Mouse (Mus musculus) fibroblast of lung, adult 2 months (primary cell): ENCODE measurements around the gene Kcnq1.

Source experiments
- DNase-seq: peaks from one replicate; pipeline ENCODE4 v3.0.0-alpha.2; 2011; ENCODE audit warnings: low read depth

The Kcnq1 gene

DNA sequence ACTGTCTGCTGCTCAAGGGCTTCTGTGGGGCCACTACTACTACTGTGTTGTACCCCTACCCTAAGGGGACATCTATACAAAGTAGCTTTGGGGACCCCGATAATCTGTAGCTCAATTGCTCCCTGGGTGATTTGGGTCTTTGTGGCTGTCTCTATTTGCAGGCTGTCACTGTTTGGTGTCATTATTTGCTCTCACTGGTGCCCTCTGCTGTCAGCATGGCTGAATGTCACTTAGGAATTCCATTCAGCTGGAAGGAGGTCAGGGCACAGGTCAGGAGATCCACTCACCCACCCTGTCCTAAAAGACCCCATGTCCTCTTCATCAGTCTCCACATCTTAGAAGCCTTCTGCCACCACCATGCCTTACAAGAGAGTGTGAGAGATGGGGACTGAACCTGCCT, 32.6 kb downstream of the Kcnq1 start:
- DNase-seq: no peak

DNA sequence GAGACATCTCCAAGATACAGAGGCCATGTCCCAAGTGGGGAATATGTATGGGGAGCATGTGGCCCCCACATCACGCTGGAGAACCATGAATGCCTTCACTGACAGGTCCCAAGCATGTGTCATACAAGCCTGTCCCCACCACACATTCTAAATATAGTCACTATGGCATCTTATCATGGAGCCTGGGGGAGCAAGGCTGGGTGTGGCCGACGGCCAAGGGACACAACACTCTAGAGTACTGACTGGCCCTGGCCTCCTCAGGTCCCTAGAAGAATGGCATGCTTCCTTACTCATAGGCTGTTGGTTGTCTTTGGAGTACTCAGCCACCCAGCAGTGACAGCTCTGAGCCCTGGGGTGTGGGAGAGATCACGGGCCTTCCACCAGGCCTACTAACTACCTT, 33.8 kb downstream of the Kcnq1 start:
- DNase-seq: no peak

DNA sequence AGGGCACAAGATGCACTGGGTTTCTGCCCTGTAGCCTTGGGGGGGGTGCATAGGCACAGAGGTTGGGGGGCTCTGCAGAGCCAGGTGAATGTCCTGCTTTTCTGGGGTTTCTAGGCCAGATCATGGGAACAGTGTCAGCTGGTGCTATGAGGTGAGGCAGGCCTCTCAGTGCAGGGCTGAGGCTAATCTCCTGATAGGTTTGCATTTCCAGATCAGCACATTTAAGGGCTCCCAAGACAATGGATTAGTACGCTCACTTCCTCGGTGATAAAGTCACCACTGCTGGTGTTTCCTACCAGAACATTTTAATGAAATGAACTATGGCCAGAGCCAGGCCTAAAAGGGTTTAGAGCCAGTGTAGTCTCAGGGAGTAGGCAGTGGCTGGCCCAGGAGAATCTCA, 36.5 kb downstream of the Kcnq1 start:
- DNase-seq: no peak

GRCm38 (mm10) chr7:143147015-143147414, 40.9 kb downstream of the Kcnq1 start:
- no peak for DNase-seq

- no peak for DNase-seq
Observed at GRCm38 (mm10) chr7:143151171-143151570, 45.0 kb downstream of the Kcnq1 start.

GRCm38 (mm10) chr7:143152350-143152749, 46.2 kb downstream of the Kcnq1 start:
- no peak for DNase-seq

GRCm38 (mm10) chr7:143153915-143154373, 47.8 kb downstream of the Kcnq1 start:
- DNase-seq: peak; percentile 48

DNA sequence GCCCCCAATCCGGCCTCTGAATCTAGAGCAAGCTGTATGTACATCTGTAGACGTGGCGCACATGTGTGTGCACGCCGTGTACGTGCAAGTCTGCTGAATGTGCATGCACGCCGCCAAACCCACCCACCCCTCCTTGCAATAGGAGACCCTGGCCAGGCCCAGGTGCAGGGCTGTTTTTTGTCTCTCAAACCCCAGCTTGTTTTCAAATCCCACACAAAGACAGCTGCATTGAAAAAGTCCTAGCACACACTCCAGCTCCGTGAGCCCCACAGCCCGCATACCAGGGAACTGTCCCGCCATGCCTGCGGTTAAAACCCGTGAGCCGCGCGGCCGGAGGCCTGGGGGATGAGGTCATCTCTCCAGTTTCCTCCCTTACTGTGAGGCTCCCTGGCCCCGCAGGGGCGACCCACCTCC, 48.3 kb downstream of the Kcnq1 start:
- no peak for DNase-seq

DNA sequence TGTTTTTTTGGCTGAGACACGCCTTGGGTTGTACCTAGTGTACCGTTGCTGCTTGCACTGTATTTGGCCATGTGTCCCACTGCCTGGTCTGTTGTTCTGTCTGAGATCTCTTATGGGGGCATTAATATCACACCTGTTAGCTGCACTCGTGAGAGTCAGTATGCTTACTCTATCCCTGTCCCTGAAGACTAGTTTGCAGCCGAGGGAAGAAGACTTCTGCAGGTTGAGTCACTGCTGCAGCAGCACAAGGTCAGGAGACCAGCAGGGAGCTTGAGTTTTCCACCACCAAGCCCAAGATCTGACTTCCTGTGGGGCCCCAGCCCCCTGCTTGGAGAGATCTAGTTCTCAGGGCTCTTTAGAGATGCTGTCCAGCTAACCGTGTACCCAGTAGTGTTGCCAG, 49.1 kb downstream of the Kcnq1 start:
- no peak for DNase-seq

GRCm38 (mm10) chr7:143158690-143159425, 52.7 kb downstream of the Kcnq1 start:
- no peak for DNase-seq

DNA sequence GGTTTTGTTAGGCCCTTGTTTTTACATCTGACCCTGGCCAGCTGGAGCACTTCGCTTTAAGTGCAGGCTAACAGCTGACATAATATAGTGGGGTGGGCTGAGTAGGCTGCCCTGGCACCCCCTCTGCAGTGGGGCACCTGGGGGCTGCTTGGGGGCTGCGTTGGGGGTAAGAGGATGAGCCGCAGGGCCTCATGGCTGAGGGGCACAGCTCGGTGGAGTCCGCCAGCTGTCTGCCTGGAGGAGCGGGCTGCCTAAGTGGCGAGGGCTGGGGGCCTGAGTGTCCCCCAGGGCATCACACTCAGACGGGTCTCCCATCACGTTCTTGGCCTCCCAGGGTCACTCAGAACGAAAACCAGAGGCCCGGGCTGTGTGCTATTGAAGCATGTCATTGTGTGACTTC, 53.3 kb downstream of the Kcnq1 start:
- no peak for DNase-seq

DNA sequence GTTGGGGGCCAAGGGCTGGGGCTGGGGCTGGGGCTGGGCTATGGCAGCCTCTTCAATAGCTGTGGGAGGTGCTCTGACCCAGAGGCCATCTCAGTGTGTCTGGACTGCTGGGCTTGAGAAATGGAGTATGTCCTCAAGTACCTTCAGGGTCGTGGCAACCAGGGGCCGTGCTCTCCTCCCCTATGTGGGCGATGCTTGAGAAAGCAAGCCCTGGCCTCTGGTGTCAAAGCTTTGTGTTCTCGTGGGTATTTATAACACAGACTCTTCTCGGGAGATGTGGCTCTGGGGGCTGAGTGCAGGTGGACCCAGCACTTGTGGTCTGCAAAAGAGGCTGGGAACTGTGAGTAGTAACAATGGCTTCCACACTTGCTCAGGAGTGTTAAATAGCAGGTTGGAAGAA, 53.9 kb downstream of the Kcnq1 start:
- DNase-seq: no peak

GRCm38 (mm10) chr7:143162051-143162450, 55.9 kb downstream of the Kcnq1 start:
- DNase-seq: no peak

DNA sequence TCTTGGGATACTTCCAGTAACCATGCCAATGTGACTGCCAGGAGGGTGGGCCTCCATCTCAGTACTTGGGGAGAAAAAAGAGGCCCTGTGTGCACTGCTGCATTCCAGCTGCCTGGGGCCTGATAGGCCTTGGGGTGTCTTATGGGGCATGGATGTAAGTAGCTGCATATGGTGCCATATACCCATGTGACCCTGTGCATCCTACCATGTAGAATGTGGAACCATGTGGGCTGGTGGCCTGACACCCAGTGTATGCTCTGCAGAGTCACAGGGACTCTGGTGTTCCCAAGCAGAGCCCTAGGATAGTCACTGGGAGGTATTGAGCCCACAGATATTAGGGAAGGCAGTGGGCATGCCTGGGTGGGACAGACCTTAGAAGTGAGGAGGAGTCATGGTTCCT, 57.9 kb downstream of the Kcnq1 start:
- no peak for DNase-seq

DNA sequence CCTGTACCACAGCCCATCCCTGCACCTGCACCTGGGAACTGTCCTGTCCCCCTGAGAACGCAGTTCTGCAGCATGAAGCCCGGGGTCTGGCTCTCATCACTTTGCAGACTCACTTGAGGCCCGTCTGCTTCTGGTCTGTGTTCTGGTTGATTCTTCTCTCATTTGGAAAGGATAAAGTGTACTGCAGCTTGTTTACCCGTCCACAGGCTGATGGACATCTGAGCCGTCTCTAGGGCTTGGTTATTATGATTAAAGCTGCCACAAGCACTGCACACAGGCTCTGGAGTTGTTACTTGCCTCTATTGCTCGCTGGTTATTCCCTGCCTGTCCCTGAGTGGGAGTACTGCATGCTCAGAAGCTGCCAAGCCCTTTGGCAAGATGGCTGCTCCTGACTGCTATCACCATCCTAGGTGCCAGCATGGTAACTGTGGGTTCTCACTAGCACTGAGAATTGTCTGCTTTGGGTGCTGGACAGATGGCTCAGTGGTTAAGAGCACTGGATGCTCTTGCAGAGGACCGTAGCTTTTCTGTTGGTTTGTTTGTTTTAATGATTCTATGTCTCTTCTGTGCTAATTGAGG, 59.6 kb downstream of the Kcnq1 start:
- no peak for DNase-seq

- no peak for DNase-seq
Observed at GRCm38 (mm10) chr7:143167275-143167674, 61.1 kb downstream of the Kcnq1 start.

DNA sequence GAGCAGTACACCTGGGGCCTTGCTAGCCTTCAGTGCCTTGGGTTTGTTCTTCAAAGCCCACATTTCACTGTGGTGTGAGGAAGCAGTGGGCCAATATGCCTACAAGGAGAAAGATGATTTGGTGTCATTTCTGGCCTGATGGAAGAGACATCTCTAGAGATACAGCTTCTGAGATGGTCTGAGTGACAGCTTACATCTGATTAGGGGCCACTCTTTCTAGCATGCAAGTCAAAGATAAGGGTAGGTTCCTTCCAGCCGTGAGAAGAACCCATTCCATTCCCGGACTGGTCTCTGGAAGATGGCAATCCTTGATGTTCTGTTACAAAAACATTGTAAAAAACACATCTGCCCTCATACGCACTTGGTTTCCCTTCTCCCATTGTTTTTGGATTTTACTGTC, 63.2 kb downstream of the Kcnq1 start:
- no peak for DNase-seq

- no peak for DNase-seq
Observed at GRCm38 (mm10) chr7:143172914-143173547, 66.9 kb downstream of the Kcnq1 start.

DNA sequence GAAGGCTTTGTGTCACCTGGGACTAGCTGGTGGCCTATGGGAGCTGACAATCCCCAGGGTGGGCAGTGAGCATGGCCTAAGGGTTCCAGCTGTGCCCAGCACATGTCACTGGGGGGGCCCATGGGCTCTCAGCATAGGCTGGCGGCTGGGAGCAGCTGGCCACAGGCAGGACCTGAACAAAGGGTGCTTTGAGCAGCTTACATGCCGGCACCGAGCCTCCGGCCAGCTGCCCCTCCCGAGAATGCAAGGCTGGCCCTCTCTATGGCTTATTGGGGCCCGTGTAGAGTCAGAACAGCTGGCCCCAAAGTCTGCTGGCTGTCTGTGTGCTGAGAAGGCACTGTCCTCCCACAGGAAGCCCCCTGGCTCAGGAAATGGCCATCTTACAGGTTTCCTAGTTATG, 68.5 kb downstream of the Kcnq1 start:
- no peak for DNase-seq

DNA sequence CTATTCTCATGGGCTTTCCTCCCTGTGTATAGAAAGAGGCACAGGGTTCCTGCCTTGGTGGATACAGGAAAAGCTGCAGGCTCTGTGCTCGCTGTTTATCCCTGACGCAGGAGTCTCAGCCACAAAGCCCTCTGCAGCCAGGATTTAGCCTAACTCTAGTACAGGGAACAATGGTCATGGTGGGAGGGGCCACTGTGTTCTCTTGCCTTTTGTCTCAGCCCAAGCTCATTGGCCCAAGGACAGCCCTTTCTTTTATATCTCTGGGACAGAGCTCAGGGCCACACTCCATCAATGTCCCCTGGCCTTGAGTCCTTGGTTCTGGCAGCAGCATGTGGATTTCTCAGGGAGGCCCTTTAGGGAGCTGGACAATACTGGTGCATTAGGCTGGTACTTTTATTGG, 72.7 kb downstream of the Kcnq1 start:
- no peak for DNase-seq

DNA sequence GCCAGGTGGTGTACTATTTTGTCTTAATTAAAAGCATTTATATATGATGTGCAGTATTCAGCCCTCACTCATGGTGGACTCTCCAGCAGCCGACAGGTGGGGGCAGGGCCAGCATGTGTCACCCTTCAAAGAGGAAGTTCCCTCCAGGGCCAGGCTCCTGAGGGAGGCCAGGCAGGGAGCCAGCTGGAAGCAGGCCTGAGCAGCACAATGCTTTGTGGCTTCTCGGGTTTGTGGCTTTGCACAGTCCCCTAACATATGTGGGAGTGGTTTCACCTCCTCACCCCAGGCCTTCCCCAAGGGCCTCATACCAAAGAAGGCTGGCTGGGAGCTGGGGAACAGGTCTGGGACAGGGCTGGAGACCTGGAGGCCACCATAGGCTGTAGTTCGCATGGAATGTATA, 74.6 kb downstream of the Kcnq1 start:
- DNase-seq: peak; percentile 27

GRCm38 (mm10) chr7:143181311-143181710, 75.1 kb downstream of the Kcnq1 start:
- no peak for DNase-seq

- no peak for DNase-seq
Observed at GRCm38 (mm10) chr7:143185506-143185905, 79.3 kb downstream of the Kcnq1 start.
